Mouse (Mus musculus) hindbrain, embryonic 13.5 days (tissue): ENCODE data around the gene Tmem208. TPM values are rescaled to one million over a fixed set of nuclear protein-coding genes. Genes with fewer than 3 reads are reported as not detected.

Experiments
- ATAC-seq: fragments of 200-750 bp; cut with Nextera tagmentation; 2 replicates; pipeline ENCODE4 v1.8.0; 2017; ENCODE audit warnings: moderate TSS enrichment; ENCODE audit not compliant: low FRiP score
- H3K27ac ChIP-seq: fragments of 300-500 bp; sonication (generic); 2 replicates; pipeline ENCODE4 v1.5.1; 2015; ENCODE audit warnings: inconsistent platforms, mild to moderate bottlenecking, moderate library complexity
- H3K27me3 ChIP-seq: fragments of 300-500 bp; sonication (generic); 2 replicates; pipeline ENCODE4 v1.6.1; 2015; ENCODE audit warnings: mild to moderate bottlenecking, inconsistent platforms
- H3K36me3 ChIP-seq: fragments of 300-500 bp; sonication (generic); 2 replicates; pipeline ENCODE4 v1.6.1; 2015; ENCODE audit warnings: mild to moderate bottlenecking, inconsistent platforms
- H3K4me1 ChIP-seq: fragments of 300-500 bp; sonication (generic); replicated peaks from 2 replicates; pipeline ENCODE4 v1.6.1; 2015; ENCODE audit warnings: inconsistent platforms
- H3K4me2 ChIP-seq: fragments of 300-500 bp; sonication (generic); 2 replicates; pipeline ENCODE4 v1.6.1; 2015; ENCODE audit warnings: inconsistent platforms, mild to moderate bottlenecking, moderate library complexity
- H3K4me3 ChIP-seq: fragments of 300-500 bp; sonication (generic); 2 replicates; pipeline ENCODE4 v1.5.1; 2015; ENCODE audit warnings: mild to moderate bottlenecking, inconsistent platforms
- H3K9ac ChIP-seq: fragments of 300-500 bp; sonication (generic); 2 replicates; pipeline ENCODE4 v1.6.1; 2015; ENCODE audit warnings: mild to moderate bottlenecking, inconsistent platforms
- H3K9me3 ChIP-seq: fragments of 300-500 bp; sonication (generic); 2 replicates; pipeline ENCODE4 v1.6.1; 2016; ENCODE audit warnings: inconsistent platforms
- WGBS: fragments of 180-500 bp; shearing (Covaris S2); methylation state at CpG from one replicate; pipeline ENCODE4 v1.1.7; 2015; 5-methylcytosine and 5-hydroxymethylcytosine counted together
- polyA plus RNA-seq: library from polyadenylated mRNA; unstranded; fragments of >200 nt; fragmentation: Nextera tagmentation; extraction: Ambion mirVana; gene quantifications from 2 replicates; pipeline ENCODE4 v1.2.1, GENCODE M21; 2015

Gene Tmem208
- polyA plus RNA-seq, 1 experiment from 2014 or later = 136 TPM

DNA sequence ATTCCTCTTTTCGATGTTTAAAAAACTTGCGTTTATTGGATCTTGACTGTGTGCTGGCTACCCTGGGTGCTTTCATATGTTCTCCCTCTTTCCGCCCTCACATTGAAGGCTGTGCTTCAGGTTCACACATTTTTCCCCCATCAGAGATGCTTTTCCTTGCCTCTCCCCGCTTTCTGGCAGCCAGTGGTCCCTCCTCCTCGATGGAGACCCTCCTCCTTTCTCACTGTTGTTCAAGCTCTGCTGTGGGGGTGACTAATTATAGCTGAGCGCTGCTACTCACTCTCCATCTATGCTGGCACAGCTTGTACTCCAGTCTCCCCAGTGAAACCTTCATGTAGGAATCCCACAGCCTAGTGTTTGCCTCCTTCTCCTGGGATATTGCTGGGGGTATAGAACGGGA lies 24.0 kb downstream of the Tmem208 start:
- H3K4me1 ChIP-seq = peaks cover 50% of the 10 kb centered on the region
- H3K4me2 ChIP-seq = peak overlapping the region; percentile 94
- WGBS = 41% methylated on average over 7 of the region's 7 CpGs
- peak overlapping the region; percentile 72 for H3K4me3 ChIP-seq
- H3K36me3 ChIP-seq = no peaks in the 10 kb centered on the region
- peak overlapping the region; percentile 80; the same call in 1 of the 2 replicates for H3K27ac ChIP-seq
- no peaks in the 10 kb centered on the region for H3K9me3 ChIP-seq
- ATAC-seq = no peak
- peaks cover 22% of the 10 kb centered on the region for H3K27me3 ChIP-seq
- H3K9ac ChIP-seq = peak overlapping the region; percentile 88

GRCm38 (mm10) chr8:105353583-105354135 lies 27.5 kb downstream of the Tmem208 start:
- H3K27me3 ChIP-seq = 0 out of 2 replicates have a peak, but pooled peaks cover 3% of the 10 kb centered on the region
- no peak overlapping the region for H3K9ac ChIP-seq
- peaks cover 27% of the 10 kb centered on the region for H3K36me3 ChIP-seq
- peaks cover 25% of the 10 kb centered on the region for H3K4me1 ChIP-seq
- no peak overlapping the region for H3K4me3 ChIP-seq
- H3K27ac ChIP-seq = no peak overlapping the region
- WGBS = 74% methylated on average over 8 of the region's 8 CpGs
- no peak overlapping the region for H3K4me2 ChIP-seq
- ATAC-seq = no peak
- H3K9me3 ChIP-seq = no peaks in the 10 kb centered on the region

DNA sequence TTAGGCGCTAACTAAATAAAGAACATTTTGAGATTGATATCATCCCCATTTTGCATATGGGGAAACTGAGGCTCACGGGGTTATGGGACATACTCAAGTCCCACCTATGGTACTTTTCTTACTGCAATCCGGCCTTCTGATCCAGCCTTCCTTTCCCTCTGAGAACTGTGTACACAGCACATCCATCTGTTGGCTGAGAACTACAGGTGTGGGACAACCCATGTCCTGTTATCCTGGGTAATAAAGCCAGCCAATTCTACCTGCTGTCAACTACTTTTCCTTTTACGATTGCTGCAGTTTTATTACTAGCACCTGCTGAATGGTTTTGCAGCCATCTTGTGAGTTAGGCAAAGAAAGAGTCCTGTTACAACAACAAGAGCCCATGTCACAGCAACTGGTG lies 28.4 kb downstream of the Tmem208 start:
- Histone ChIP-seq H3K27ac (no peak overlapping the region), H3K36me3 (peaks cover 33% of the 10 kb centered on the region), H3K27me3 (0 out of 2 replicates have a peak, but pooled peaks cover 3% of the 10 kb centered on the region), H3K4me2 (no peak overlapping the region), H3K4me3 (no peak overlapping the region), H3K4me1 (peaks cover 25% of the 10 kb centered on the region), H3K9me3 (no peaks in the 10 kb centered on the region), H3K9ac (no peak overlapping the region)
- WGBS = 92% methylated on average over 4 of the region's 4 CpGs
- ATAC-seq = no peak

DNA sequence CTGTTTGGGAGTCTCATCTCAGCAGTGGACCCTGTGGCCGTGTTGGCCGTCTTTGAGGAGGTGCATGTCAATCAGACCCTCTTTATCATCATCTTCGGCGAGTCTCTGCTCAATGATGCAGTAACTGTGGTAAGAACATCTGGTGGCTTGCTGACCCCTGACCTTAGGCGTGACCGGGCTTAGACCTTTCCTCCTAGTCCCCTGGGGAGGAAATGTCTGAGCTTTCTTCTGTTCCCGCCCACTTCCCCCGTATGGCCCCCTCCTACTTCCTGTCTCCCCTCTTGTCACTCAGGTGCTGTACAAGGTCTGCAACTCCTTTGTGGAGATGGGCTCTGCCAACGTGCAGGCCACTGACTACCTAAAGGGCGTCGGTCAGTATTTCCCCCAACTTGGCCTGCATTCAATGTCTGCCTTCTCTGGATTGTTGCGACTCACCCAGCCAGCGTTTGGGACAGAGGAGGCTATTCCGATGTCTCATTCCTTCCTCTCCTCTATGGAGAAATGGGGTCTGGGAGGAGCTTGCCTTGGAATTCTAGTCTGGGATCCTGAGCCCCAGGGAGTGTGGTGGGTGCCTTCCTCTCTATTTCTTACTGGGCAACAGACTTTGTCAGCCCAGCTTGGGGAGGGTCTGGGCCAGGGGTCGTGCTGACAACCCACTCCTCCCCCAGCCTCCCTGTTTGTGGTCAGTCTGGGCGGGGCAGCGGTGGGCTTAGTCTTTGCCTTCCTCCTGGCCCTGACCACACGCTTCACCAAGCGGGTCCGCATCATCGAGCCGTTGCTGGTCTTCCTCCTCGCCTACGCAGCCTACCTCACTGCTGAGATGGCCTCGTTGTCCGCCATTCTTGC lies 29.2 kb downstream of the Tmem208 start:
- Histone ChIP-seq H3K9ac (no peak overlapping the region), H3K27me3 (0 out of 2 replicates have a peak, but pooled peaks cover 3% of the 10 kb centered on the region), H3K9me3 (no peaks in the 10 kb centered on the region), H3K4me1 (peaks cover 17% of the 10 kb centered on the region), H3K4me3 (no peak overlapping the region), H3K4me2 (no peak overlapping the region), H3K36me3 (peaks cover 33% of the 10 kb centered on the region), H3K27ac (no peak overlapping the region)
- no peak for ATAC-seq
- 62% methylated on average over 26 of the region's 26 CpGs for WGBS

GRCm38 (mm10) chr8:105356681-105357080 lies 30.5 kb downstream of the Tmem208 start:
- Histone ChIP-seq H3K4me1 (0 out of 2 replicates have a peak, but pooled peaks cover 13% of the 10 kb centered on the region), H3K4me2 (no peak overlapping the region)

DNA sequence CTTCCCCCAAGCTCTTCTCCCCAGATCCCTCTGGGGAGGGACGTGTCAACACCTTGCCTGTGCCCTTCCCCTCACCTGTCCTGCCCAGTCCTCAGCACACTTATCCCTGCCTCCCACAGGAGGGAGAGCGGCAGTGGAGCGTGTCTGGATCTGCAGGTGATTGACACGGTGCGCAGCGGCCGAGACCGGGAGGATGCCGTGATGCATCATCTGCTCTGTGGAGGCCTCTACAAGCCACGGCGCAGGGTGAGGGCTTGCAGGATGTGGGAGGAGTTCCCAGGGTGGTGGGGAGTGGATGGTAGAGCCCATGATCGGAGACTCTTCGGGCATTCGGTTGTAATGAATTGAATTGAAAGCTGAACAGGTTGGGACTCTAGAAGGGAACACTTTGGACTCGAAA lies 33.1 kb downstream of the Tmem208 start:
- H3K9me3 ChIP-seq = no peaks in the 10 kb centered on the region
- H3K9ac ChIP-seq = no peak overlapping the region
- H3K4me3 ChIP-seq = no peak overlapping the region
- no peak overlapping the region for H3K4me2 ChIP-seq
- WGBS = 68% methylated on average over 15 of the region's 15 CpGs
- ATAC-seq = no peak
- H3K4me1 ChIP-seq = 0 out of 2 replicates have a peak, but pooled peaks cover 17% of the 10 kb centered on the region
- H3K27me3 ChIP-seq = no peaks in the 10 kb centered on the region
- H3K36me3 ChIP-seq = peaks cover 42% of the 10 kb centered on the region
- H3K27ac ChIP-seq = no peak overlapping the region

More at GRCm38 (mm10) chr8:105356681-105357080, 30.5 kb downstream of the Tmem208 start:
- no peak for ATAC-seq
- Histone ChIP-seq H3K27ac (no peak overlapping the region), H3K9me3 (no peaks in the 10 kb centered on the region), H3K4me3 (no peak overlapping the region), H3K36me3 (peaks cover 33% of the 10 kb centered on the region), H3K9ac (no peak overlapping the region), H3K27me3 (no peaks in the 10 kb centered on the region)
- 88% methylated on average over 14 of the region's 14 CpGs for WGBS

GRCm38 (mm10) chr8:105359646-105360045 lies 33.5 kb downstream of the Tmem208 start:
- H3K4me2 ChIP-seq = no peak overlapping the region
- H3K27ac ChIP-seq = no peak overlapping the region
- no peaks in the 10 kb centered on the region for H3K9me3 ChIP-seq
- WGBS = 47% methylated on average over 4 of the region's 4 CpGs
- ATAC-seq = peak; percentile 31; the same call in 1 of the 2 replicates
- peaks cover 46% of the 10 kb centered on the region for H3K36me3 ChIP-seq
- no peaks in the 10 kb centered on the region for H3K27me3 ChIP-seq
- H3K4me3 ChIP-seq = no peak overlapping the region
- H3K9ac ChIP-seq = no peak overlapping the region
- H3K4me1 ChIP-seq = 0 out of 2 replicates have a peak, but pooled peaks cover 17% of the 10 kb centered on the region

DNA sequence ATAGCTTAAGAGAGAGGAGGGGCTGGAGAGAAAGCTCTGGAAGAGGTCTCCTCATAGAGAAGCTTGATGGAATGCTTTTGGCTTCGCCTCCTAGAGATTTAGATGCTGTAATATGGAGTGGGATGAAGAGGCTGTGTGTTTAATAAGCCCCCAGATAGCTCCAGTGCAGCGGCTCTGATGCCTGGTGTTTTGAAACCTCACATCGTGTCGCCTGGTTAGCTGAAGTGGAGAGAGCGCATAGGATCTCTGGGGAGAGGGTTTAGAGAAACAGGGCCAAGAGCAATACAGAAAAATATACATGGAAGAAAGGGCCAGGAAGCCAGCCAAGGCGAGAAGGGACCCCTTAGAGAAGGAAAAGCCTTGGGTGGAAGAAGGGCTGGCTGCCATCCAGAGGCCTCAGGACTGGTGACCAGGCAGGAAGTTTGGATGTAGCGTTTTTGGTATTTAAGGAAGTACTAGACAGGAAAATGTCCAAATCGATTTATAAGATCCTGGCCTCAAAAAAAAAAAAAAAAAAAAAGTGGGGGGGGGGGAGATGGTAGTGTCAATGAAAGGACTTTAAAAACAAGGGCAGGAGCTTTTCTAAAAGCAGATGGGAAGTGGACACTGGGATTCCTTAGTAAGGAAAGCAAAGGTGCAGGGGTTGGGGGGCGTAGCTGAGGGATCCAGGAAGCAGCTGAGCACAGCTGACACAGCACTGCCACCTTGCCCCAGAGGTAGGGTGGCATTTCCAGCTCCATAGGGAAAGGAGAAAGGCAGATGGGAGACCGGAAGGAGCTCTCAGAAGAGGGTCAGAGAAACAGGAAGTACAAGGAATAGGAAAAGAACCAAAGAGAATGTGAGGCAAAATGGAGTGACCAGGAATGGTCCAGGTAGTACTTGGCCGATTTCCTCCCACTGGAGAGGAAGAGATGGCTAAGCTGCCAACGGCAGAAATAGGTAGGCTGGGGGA lies 35.9 kb downstream of the Tmem208 start:
- 80% methylated on average over 12 of the region's 12 CpGs for whole genome bisulfite sequencing
- Histone ChIP-seq H3K4me3 (no peak overlapping the region), H3K9ac (peak overlapping the region; percentile 19; the same call in 1 of the 2 replicates), H3K27me3 (no peaks in the 10 kb centered on the region), H3K4me2 (no peak overlapping the region), H3K4me1 (0 out of 2 replicates have a peak, but pooled peaks cover 12% of the 10 kb centered on the region), H3K36me3 (peaks cover 40% of the 10 kb centered on the region), H3K27ac (no peak overlapping the region), H3K9me3 (no peaks in the 10 kb centered on the region)
- ATAC-seq = no peak

DNA sequence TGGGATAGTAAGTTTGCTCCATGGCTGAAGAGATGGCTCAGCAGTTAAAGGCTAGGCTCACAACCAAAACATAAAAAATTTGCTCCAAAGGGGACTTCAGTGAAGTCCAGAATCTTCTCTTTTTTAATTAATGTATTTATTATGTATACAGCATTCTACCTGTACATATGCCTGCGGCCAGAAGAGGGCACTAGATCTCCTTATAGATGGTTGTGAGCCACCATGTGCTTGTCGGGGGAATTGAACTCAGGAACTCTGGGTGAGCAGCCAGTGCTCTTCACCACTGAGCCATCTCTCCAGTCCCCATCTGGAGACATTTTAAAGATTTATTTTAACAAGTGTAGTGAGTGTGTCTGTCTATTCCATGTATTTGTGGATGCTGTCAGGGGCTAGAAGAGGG lies 41.0 kb downstream of the Tmem208 start:
- 74% methylated on average over 2 of the region's 2 CpGs for WGBS
- no peak overlapping the region for H3K27ac ChIP-seq
- H3K9me3 ChIP-seq = no peaks in the 10 kb centered on the region
- H3K27me3 ChIP-seq = no peaks in the 10 kb centered on the region
- no peak overlapping the region for H3K4me3 ChIP-seq
- H3K36me3 ChIP-seq = peaks cover 48% of the 10 kb centered on the region
- H3K4me1 ChIP-seq = 0 out of 2 replicates have a peak, but pooled peaks cover 2% of the 10 kb centered on the region
- no peak overlapping the region for H3K9ac ChIP-seq
- ATAC-seq = no peak
- no peak overlapping the region for H3K4me2 ChIP-seq

DNA sequence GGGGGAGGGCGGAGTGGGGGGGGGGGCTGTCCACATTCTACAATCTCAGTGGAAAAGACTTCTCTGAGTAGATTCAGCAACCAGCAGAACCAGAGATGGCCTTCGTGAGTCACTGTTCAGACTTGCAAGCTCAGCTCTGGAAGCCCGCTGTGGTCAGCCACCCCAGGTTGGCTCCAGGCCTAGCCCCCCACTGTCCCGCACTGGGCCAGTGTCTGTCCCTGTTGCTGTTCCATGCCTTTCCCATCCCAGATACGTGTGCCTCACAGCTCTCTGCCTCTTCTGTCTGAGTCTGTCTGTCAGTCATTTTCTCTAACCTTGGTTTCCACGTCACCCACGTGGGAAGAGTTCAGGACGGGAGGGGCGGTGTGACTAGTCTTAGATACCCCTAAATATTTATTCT lies 46.3 kb downstream of the Tmem208 start:
- Histone ChIP-seq H3K4me3 (no peak overlapping the region), H3K36me3 (peaks cover 19% of the 10 kb centered on the region), H3K4me2 (no peak overlapping the region), H3K9ac (no peak overlapping the region), H3K4me1 (0 out of 2 replicates have a peak, but pooled peaks cover 6% of the 10 kb centered on the region), H3K27me3 (no peaks in the 10 kb centered on the region), H3K9me3 (no peaks in the 10 kb centered on the region), H3K27ac (no peak overlapping the region)
- no peak for ATAC-seq
- 79% methylated on average over 8 of the region's 9 CpGs for WGBS

- Histone ChIP-seq H3K4me2 (no peak within 1 kb of the TSS), H3K27ac (no peak within 1 kb of the TSS), H3K36me3 (peaks cover 14% of the 10 kb centered on the region), H3K27me3 (no peaks in the 10 kb centered on the region), H3K4me3 (no peak within 1 kb of the TSS), H3K9me3 (no peaks in the 10 kb centered on the region), H3K9ac (no peak within 1 kb of the TSS), H3K4me1 (0 out of 2 replicates have a peak, but pooled peaks cover 6% of the 10 kb centered on the region)
- 70% methylated on average over 2 of the region's 2 CpGs for WGBS
- ATAC-seq = no peak
These were observed 46.9 kb downstream of the Tmem208 start, which contains the start of gene Plekhg4 for GRCm38 (mm10) chr8:105373032-105373431. Gene Plekhg4 (plus strand): TSS chr8:105373274.
